Mouse (Mus musculus) kidney, embryonic 15.5 days (tissue): ENCODE data around the gene Gldc. TPM values are rescaled to one million over a fixed set of nuclear protein-coding genes. Genes with fewer than 3 reads are reported as not detected.

Source experiments
- ATAC-seq: fragments of 200-750 bp; cut with Nextera tagmentation; replicated peaks from 2 replicates; pipeline ENCODE4 v1.8.0; 2017; ENCODE audit warnings: moderate TSS enrichment; ENCODE audit not compliant: low FRiP score
- H3K27ac ChIP-seq: fragments of 300-500 bp; sonication (generic); 2 replicates; pipeline ENCODE4 v1.5.1; 2015; ENCODE audit warnings: mild to moderate bottlenecking, inconsistent platforms
- H3K27me3 ChIP-seq: fragments of 300-500 bp; sonication (generic); 2 replicates; pipeline ENCODE4 v1.6.1; 2015; ENCODE audit warnings: inconsistent platforms
- H3K36me3 ChIP-seq: fragments of 300-500 bp; sonication (generic); 2 replicates; pipeline ENCODE4 v1.6.1; 2015; ENCODE audit warnings: inconsistent platforms
- H3K4me1 ChIP-seq: fragments of 300-500 bp; sonication (generic); 2 replicates; pipeline ENCODE4 v1.6.1; 2015; ENCODE audit warnings: inconsistent platforms
- H3K4me2 ChIP-seq: fragments of 300-500 bp; sonication (generic); 2 replicates; pipeline ENCODE4 v1.6.1; 2015; ENCODE audit warnings: moderate library complexity, mild to moderate bottlenecking, inconsistent platforms
- H3K4me3 ChIP-seq: fragments of 300-500 bp; sonication (generic); replicated peaks from 2 replicates; pipeline ENCODE4 v1.5.1; 2015; ENCODE audit warnings: mild to moderate bottlenecking, inconsistent platforms
- H3K9ac ChIP-seq: fragments of 300-500 bp; sonication (generic); 2 replicates; pipeline ENCODE4 v1.6.1; 2015; ENCODE audit warnings: mild to moderate bottlenecking, inconsistent platforms
- H3K9me3 ChIP-seq: fragments of 300-500 bp; sonication (generic); replicated peaks from 2 replicates; pipeline ENCODE4 v1.6.1; 2016; ENCODE audit warnings: inconsistent platforms
- WGBS: fragments of 180-500 bp; shearing (Covaris S2); methylation state at CpG from one replicate; pipeline ENCODE4 v1.1.7; 2015; ENCODE audit warnings: mixed read lengths; 5-methylcytosine and 5-hydroxymethylcytosine counted together
- polyA plus RNA-seq: library from polyadenylated mRNA; unstranded; fragments of >200 nt; fragmentation: Nextera tagmentation; extraction: Ambion mirVana; gene quantifications from 2 replicates; pipeline ENCODE4 v1.2.1, GENCODE M21; 2015

Gene Gldc
- polyA plus RNA-seq, 1 experiment from 2014 or later: 11.0 TPM

GRCm38 (mm10) chr19:30153729-30154128, 21.5 kb downstream of the Gldc start:
- H3K4me2 ChIP-seq: no peak overlapping the region
- H3K9ac ChIP-seq: no peak overlapping the region
- no peak overlapping the region for H3K27ac ChIP-seq
- no peaks in the 10 kb centered on the region for H3K9me3 ChIP-seq
- 59% methylated on average over 3 of the region's 3 CpGs for WGBS
- H3K4me3 ChIP-seq: no peak overlapping the region
- no peak for ATAC-seq
- H3K27me3 ChIP-seq: no peaks in the 10 kb centered on the region
- H3K36me3 ChIP-seq: no peaks in the 10 kb centered on the region
- no peaks in the 10 kb centered on the region for H3K4me1 ChIP-seq

- Histone ChIP-seq H3K27me3 (no peaks in the 10 kb centered on the region), H3K4me2 (no peak overlapping the region), H3K4me3 (no peak overlapping the region), H3K4me1 (no peaks in the 10 kb centered on the region), H3K27ac (no peak overlapping the region), H3K36me3 (no peaks in the 10 kb centered on the region), H3K9ac (no peak overlapping the region), H3K9me3 (no peaks in the 10 kb centered on the region)
- WGBS: 82% methylated on average over 10 of the region's 10 CpGs
- no peak for ATAC-seq
Observed at GRCm38 (mm10) chr19:30151290-30151689, 23.9 kb downstream of the Gldc start.

DNA sequence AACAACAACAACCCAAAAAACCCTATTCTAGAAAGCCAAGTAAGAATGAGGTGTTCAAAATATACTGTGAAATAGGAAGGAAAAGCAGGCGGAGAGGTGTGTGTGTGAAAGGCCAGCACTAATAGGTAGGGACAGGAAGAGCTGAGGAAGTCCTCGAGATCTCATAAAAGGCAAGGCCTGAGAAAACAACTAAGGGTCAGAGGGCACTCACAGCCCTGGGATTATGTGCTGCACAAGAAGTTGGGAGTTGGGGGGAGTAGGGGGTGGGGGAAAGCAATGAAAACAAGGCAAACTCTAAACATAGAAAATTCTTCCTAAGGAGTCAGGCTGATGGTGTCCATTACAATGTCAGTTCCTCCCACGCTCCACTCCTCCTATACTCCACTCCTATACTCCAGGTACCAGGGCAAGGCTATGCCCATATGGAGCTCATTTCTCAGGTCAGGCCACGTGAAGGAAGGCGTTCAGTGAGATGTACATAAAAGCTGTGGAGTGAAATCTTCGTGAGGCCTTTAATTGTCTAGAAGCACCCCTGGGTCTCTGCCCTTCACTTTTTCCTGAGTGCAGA, 25.9 kb downstream of the Gldc start:
- peak; percentile 71; the same call in 1 of the 2 replicates for ATAC-seq

DNA sequence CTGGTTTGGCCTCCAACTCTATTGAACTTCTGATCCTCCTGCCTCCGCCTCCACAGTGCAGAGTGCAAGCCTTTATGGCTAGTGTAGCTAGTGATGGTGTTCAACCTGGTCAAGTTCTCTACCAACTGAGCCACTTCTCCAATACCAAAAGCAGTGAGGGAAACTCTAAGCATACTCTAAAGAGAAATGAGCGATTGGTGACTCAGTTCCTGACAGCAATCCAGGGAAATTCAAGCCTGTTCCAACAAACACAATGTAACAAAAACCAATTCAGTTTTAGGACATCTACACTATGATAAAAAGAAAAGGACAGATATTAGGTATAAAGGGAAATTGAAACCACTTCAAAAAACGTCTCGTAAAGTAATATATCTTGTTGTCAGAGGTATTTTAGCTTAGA, 27.9 kb downstream of the Gldc start:
- Histone ChIP-seq H3K4me1 (no peaks in the 10 kb centered on the region), H3K4me3 (no peak overlapping the region), H3K9me3 (no peaks in the 10 kb centered on the region), H3K4me2 (no peak overlapping the region), H3K36me3 (no peaks in the 10 kb centered on the region), H3K9ac (no peak overlapping the region), H3K27ac (no peak overlapping the region), H3K27me3 (no peaks in the 10 kb centered on the region)
- 76% methylated on average over 4 of the region's 4 CpGs for WGBS
- no peak for ATAC-seq

More for the DNA sequence above, 25.9 kb downstream of the Gldc start:
- 24% methylated on average over 6 of the region's 6 CpGs for WGBS
- Histone ChIP-seq H3K27me3 (no peaks in the 10 kb centered on the region), H3K36me3 (no peaks in the 10 kb centered on the region), H3K4me2 (no peak overlapping the region), H3K9me3 (no peaks in the 10 kb centered on the region), H3K4me3 (no peak overlapping the region), H3K4me1 (no peaks in the 10 kb centered on the region), H3K27ac (no peak overlapping the region), H3K9ac (no peak overlapping the region)

- Histone ChIP-seq H3K27me3 (no peaks in the 10 kb centered on the region), H3K4me1 (no peaks in the 10 kb centered on the region), H3K9me3 (no peaks in the 10 kb centered on the region), H3K9ac (no peak overlapping the region), H3K36me3 (no peaks in the 10 kb centered on the region), H3K27ac (no peak overlapping the region), H3K4me3 (no peak overlapping the region), H3K4me2 (no peak overlapping the region)
- 88% methylated on average over 6 of the region's 6 CpGs for WGBS
- no peak for ATAC-seq
Observed at GRCm38 (mm10) chr19:30146761-30147160, 28.5 kb downstream of the Gldc start.

- no peaks in the 10 kb centered on the region for H3K9me3 ChIP-seq
- H3K9ac ChIP-seq: no peak overlapping the region
- no peaks in the 10 kb centered on the region for H3K27me3 ChIP-seq
- WGBS: 88% methylated on average over 4 of the region's 4 CpGs
- no peaks in the 10 kb centered on the region for H3K36me3 ChIP-seq
- H3K4me1 ChIP-seq: no peaks in the 10 kb centered on the region
- H3K4me3 ChIP-seq: no peak overlapping the region
- no peak overlapping the region for H3K4me2 ChIP-seq
- no peak for ATAC-seq
- no peak overlapping the region for H3K27ac ChIP-seq
Observed at GRCm38 (mm10) chr19:30145106-30145505, 30.1 kb downstream of the Gldc start.

GRCm38 (mm10) chr19:30136308-30136707, 38.9 kb downstream of the Gldc start:
- H3K4me1 ChIP-seq: no peaks in the 10 kb centered on the region
- H3K36me3 ChIP-seq: no peaks in the 10 kb centered on the region
- no peak overlapping the region for H3K9ac ChIP-seq
- H3K27me3 ChIP-seq: no peaks in the 10 kb centered on the region
- no peak overlapping the region for H3K27ac ChIP-seq
- 89% methylated on average over 1 of the region's 1 CpGs for WGBS
- no peak overlapping the region for H3K4me2 ChIP-seq
- H3K4me3 ChIP-seq: no peak overlapping the region
- ATAC-seq: no peak
- no peaks in the 10 kb centered on the region for H3K9me3 ChIP-seq

DNA sequence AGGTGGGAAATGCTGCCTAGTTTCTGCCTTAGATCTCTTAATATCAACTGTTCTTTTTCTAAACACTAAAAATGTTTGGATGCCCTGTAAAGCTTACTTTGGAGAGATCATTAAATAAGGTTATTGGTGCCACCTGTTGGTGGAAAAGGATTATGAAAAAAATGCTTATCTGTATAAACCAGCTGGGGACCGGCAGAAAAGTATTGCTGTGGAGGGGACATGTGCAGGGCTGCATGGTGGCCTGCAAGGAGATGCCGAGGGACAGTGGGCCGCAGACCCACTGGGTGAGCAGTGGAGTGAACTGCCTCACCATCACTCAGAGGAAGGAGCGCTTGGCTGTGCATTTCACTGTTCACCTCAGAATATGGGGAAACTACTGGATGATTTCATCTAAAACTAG, 47.1 kb downstream of the Gldc start:
- WGBS: 70% methylated on average over 4 of the region's 4 CpGs
- Histone ChIP-seq H3K27me3 (no peaks in the 10 kb centered on the region), H3K27ac (no peak overlapping the region), H3K9me3 (no peaks in the 10 kb centered on the region), H3K4me1 (no peaks in the 10 kb centered on the region), H3K36me3 (no peaks in the 10 kb centered on the region), H3K9ac (no peak overlapping the region), H3K4me3 (no peak overlapping the region), H3K4me2 (no peak overlapping the region)
- ATAC-seq: no peak

DNA sequence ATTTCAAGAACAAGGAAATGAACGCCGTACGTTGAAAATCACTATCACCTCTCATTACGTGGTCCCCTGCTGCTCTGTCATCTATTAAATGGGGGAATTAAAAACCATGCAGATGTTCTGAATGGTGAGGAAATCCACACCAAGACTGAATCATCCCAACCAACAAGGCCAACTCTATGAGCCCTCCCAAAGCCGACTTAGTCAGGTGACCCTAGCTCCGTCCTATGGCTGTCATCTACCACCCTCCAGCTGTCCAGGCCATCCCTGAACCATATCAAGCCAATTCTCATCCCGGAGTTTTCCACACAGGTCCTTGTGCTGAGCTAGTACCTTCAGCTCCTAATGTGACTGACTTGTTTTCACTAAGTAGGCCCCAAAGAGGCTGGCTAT, 49.6 kb downstream of the Gldc start:
- ATAC-seq: no peak
- H3K27ac ChIP-seq: no peak overlapping the region
- WGBS: 82% methylated on average over 7 of the region's 7 CpGs
- H3K4me1 ChIP-seq: no peaks in the 10 kb centered on the region
- no peaks in the 10 kb centered on the region for H3K27me3 ChIP-seq
- H3K9me3 ChIP-seq: no peaks in the 10 kb centered on the region
- H3K4me2 ChIP-seq: no peak overlapping the region
- H3K4me3 ChIP-seq: no peak overlapping the region
- no peaks in the 10 kb centered on the region for H3K36me3 ChIP-seq
- no peak overlapping the region for H3K9ac ChIP-seq

GRCm38 (mm10) chr19:30124999-30125669, 50.1 kb downstream of the Gldc start:
- Histone ChIP-seq H3K27me3 (no peaks in the 10 kb centered on the region), H3K4me1 (no peaks in the 10 kb centered on the region), H3K4me2 (no peak overlapping the region), H3K4me3 (no peak overlapping the region), H3K36me3 (no peaks in the 10 kb centered on the region), H3K27ac (no peak overlapping the region), H3K9me3 (no peaks in the 10 kb centered on the region), H3K9ac (no peak overlapping the region)
- 77% methylated on average over 7 of the region's 7 CpGs for WGBS
- ATAC-seq: no peak

DNA sequence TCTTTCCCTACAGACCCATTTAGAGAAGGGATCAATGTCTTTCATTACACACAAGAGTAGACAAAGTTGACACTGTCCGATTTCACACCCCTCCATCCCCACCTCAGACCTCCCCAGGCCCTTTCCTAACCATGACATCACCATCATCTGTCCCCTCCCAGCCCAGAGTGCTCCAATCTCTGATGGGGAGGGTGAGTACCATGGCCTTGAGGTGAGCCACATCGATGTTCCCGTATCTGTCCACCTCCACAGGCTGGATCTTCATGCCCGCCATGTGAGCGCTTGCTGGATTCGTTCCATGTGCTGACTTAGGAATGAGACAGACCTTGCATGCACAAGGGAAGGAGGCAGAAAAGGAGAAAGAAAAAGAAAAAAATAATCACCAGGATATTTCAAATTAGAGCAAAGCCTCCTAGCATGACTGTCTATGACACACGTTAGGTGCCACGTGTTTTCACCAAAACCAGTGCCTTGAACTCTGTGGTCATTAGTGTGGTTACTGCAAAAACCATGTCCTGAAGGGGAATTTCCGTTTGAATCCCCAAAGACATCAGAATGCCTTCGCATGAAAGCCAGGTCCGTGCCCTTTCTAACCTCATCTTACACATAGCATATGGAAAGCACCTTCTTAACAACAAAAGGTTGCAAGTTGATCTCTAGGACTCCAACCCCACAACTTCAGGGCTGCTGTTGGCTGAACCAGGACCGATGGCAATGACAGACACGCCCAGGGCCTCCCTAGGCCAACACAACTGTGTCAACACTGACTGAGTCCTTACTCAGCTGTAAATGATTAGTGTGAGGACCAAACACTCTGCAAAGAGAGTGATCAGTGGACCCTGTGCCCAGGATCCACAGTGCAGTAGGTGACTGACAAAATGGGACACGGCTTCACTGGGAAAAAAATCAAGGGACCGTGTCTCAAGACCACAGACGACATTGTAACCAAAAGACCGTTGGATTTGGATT, 56.6 kb downstream of the Gldc start:
- ATAC-seq: no peak
- peaks cover 4% of the 10 kb centered on the region for H3K4me1 ChIP-seq
- WGBS: 87% methylated on average over 17 of the region's 17 CpGs
- no peaks in the 10 kb centered on the region for H3K9me3 ChIP-seq
- H3K4me2 ChIP-seq: no peak overlapping the region
- H3K9ac ChIP-seq: no peak overlapping the region
- H3K27me3 ChIP-seq: no peaks in the 10 kb centered on the region
- H3K36me3 ChIP-seq: no peaks in the 10 kb centered on the region
- H3K4me3 ChIP-seq: no peak overlapping the region
- no peak overlapping the region for H3K27ac ChIP-seq

GRCm38 (mm10) chr19:30117775-30118174, 57.5 kb downstream of the Gldc start:
- Histone ChIP-seq H3K36me3 (no peaks in the 10 kb centered on the region), H3K9me3 (no peaks in the 10 kb centered on the region), H3K4me3 (no peak overlapping the region), H3K4me1 (peaks cover 4% of the 10 kb centered on the region), H3K9ac (no peak overlapping the region), H3K27ac (no peak overlapping the region), H3K4me2 (no peak overlapping the region), H3K27me3 (no peaks in the 10 kb centered on the region)
- no peak for ATAC-seq
- WGBS: 72% methylated on average over 9 of the region's 9 CpGs
